Mouse (Mus musculus): ENCODE data around the gene Maml2. TPM values are rescaled to one million over a fixed set of nuclear protein-coding genes. Genes with fewer than 3 reads are reported as not detected.

Gene Maml2
- polyA plus RNA-seq, 1 experiment from 2014 or later = 5.0 TPM

- ATAC-seq = no peak
- H3K27ac ChIP-seq (ENCODE audit: low read length) = no peak overlapping the region
- H3K9ac ChIP-seq (ENCODE audit: low read depth, low read length) = no peak overlapping the region
- WGBS = 49% methylated on average over 8 of the region's 8 CpGs
- H3K9me3 ChIP-seq (ENCODE audit: control insufficient read depth, low read length) = no peaks in the 10 kb centered on the region
- H3K4me2 ChIP-seq (ENCODE audit: low read depth, low read length) = no peak overlapping the region
- H3K4me3 ChIP-seq (ENCODE audit: low read length) = no peak overlapping the region
- H3K27me3 ChIP-seq (replicated peaks; ENCODE audit: control insufficient read depth, insufficient read depth, low read length) = no peaks in the 10 kb centered on the region
- no peaks in the 10 kb centered on the region for H3K4me1 ChIP-seq (ENCODE audit: control insufficient read depth, insufficient read depth, low read length)
- H3K36me3 ChIP-seq (ENCODE audit: control insufficient read depth, insufficient read depth, low read length) = no peaks in the 10 kb centered on the region
Observed at GRCm38 (mm10) chr9:13544133-13544532, 246.4 kb downstream of the Maml2 start.

- Histone ChIP-seq H3K4me2 (ENCODE audit: low read depth, low read length) (no peak overlapping the region), H3K9ac (ENCODE audit: low read depth, low read length) (no peak overlapping the region), H3K27ac (ENCODE audit: low read length) (no peak overlapping the region), H3K4me1 (ENCODE audit: control insufficient read depth, insufficient read depth, low read length) (no peaks in the 10 kb centered on the region), H3K4me3 (ENCODE audit: low read length) (no peak overlapping the region), H3K9me3 (ENCODE audit: control insufficient read depth, low read length) (no peaks in the 10 kb centered on the region), H3K36me3 (ENCODE audit: control insufficient read depth, insufficient read depth, low read length) (no peaks in the 10 kb centered on the region), H3K27me3 (replicated peaks; ENCODE audit: control insufficient read depth, insufficient read depth, low read length) (no peaks in the 10 kb centered on the region)
- WGBS = 72% methylated on average over 6 of the region's 6 CpGs
- no peak for ATAC-seq
Observed at GRCm38 (mm10) chr9:13545726-13546125, 248.0 kb downstream of the Maml2 start.

GRCm38 (mm10) chr9:13549911-13550310 lies 252.2 kb downstream of the Maml2 start:
- Histone ChIP-seq H3K9ac (ENCODE audit: low read depth, low read length) (no peak overlapping the region), H3K27ac (ENCODE audit: low read length) (no peak overlapping the region), H3K27me3 (replicated peaks; ENCODE audit: control insufficient read depth, insufficient read depth, low read length) (no peaks in the 10 kb centered on the region), H3K36me3 (ENCODE audit: control insufficient read depth, insufficient read depth, low read length) (no peaks in the 10 kb centered on the region), H3K4me1 (ENCODE audit: control insufficient read depth, insufficient read depth, low read length) (no peaks in the 10 kb centered on the region), H3K9me3 (ENCODE audit: control insufficient read depth, low read length) (no peaks in the 10 kb centered on the region), H3K4me2 (ENCODE audit: low read depth, low read length) (no peak overlapping the region), H3K4me3 (ENCODE audit: low read length) (no peak overlapping the region)
- no peak for ATAC-seq
- 79% methylated on average over 3 of the region's 3 CpGs for WGBS

GRCm38 (mm10) chr9:13552380-13553052 lies 254.8 kb downstream of the Maml2 start:
- 54% methylated on average over 5 of the region's 5 CpGs for WGBS
- no peaks in the 10 kb centered on the region for H3K36me3 ChIP-seq (ENCODE audit: control insufficient read depth, insufficient read depth, low read length)
- no peak overlapping the region for H3K9ac ChIP-seq (ENCODE audit: low read depth, low read length)
- no peak overlapping the region for H3K4me3 ChIP-seq (ENCODE audit: low read length)
- no peaks in the 10 kb centered on the region for H3K27me3 ChIP-seq (replicated peaks; ENCODE audit: control insufficient read depth, insufficient read depth, low read length)
- H3K27ac ChIP-seq (ENCODE audit: low read length) = no peak overlapping the region
- no peaks in the 10 kb centered on the region for H3K9me3 ChIP-seq (ENCODE audit: control insufficient read depth, low read length)
- ATAC-seq = no peak
- no peak overlapping the region for H3K4me2 ChIP-seq (ENCODE audit: low read depth, low read length)
- H3K4me1 ChIP-seq (ENCODE audit: control insufficient read depth, insufficient read depth, low read length) = no peaks in the 10 kb centered on the region

GRCm38 (mm10) chr9:13554773-13555172 lies 257.0 kb downstream of the Maml2 start:
- Histone ChIP-seq H3K27ac (ENCODE audit: low read length) (no peak overlapping the region), H3K4me3 (ENCODE audit: low read length) (no peak overlapping the region), H3K4me1 (ENCODE audit: control insufficient read depth, insufficient read depth, low read length) (peaks cover 4% of the 10 kb centered on the region; the same call in 1 of the 2 replicates), H3K4me2 (ENCODE audit: low read depth, low read length) (no peak overlapping the region), H3K36me3 (ENCODE audit: control insufficient read depth, insufficient read depth, low read length) (no peaks in the 10 kb centered on the region), H3K27me3 (replicated peaks; ENCODE audit: control insufficient read depth, insufficient read depth, low read length) (no peaks in the 10 kb centered on the region), H3K9me3 (ENCODE audit: control insufficient read depth, low read length) (no peaks in the 10 kb centered on the region), H3K9ac (ENCODE audit: low read depth, low read length) (no peak overlapping the region)
- 84% methylated on average over 5 of the region's 5 CpGs for WGBS
- no peak for ATAC-seq

- Histone ChIP-seq H3K4me1 (ENCODE audit: control insufficient read depth, insufficient read depth, low read length) (peaks cover 4% of the 10 kb centered on the region; the same call in 1 of the 2 replicates), H3K4me3 (ENCODE audit: low read length) (no peak overlapping the region), H3K9ac (ENCODE audit: low read depth, low read length) (no peak overlapping the region), H3K27ac (ENCODE audit: low read length) (no peak overlapping the region), H3K27me3 (replicated peaks; ENCODE audit: control insufficient read depth, insufficient read depth, low read length) (no peaks in the 10 kb centered on the region), H3K36me3 (ENCODE audit: control insufficient read depth, insufficient read depth, low read length) (no peaks in the 10 kb centered on the region), H3K4me2 (ENCODE audit: low read depth, low read length) (no peak overlapping the region), H3K9me3 (ENCODE audit: control insufficient read depth, low read length) (no peaks in the 10 kb centered on the region)
- no peak for ATAC-seq
- 73% methylated on average over 8 of the region's 8 CpGs for WGBS
Observed at GRCm38 (mm10) chr9:13555973-13556481, 258.3 kb downstream of the Maml2 start.

- WGBS = 93% methylated on average over 3 of the region's 3 CpGs
- Histone ChIP-seq H3K4me1 (ENCODE audit: control insufficient read depth, insufficient read depth, low read length) (peaks cover 4% of the 10 kb centered on the region; the same call in 1 of the 2 replicates), H3K27ac (ENCODE audit: low read length) (no peak overlapping the region), H3K4me2 (ENCODE audit: low read depth, low read length) (no peak overlapping the region), H3K9me3 (ENCODE audit: control insufficient read depth, low read length) (no peaks in the 10 kb centered on the region), H3K36me3 (ENCODE audit: control insufficient read depth, insufficient read depth, low read length) (no peaks in the 10 kb centered on the region), H3K9ac (ENCODE audit: low read depth, low read length) (no peak overlapping the region), H3K4me3 (ENCODE audit: low read length) (no peak overlapping the region), H3K27me3 (replicated peaks; ENCODE audit: control insufficient read depth, insufficient read depth, low read length) (no peaks in the 10 kb centered on the region)
- ATAC-seq = no peak
Observed at GRCm38 (mm10) chr9:13556696-13557095, 258.9 kb downstream of the Maml2 start.

GRCm38 (mm10) chr9:13558811-13559372 lies 261.1 kb downstream of the Maml2 start:
- Histone ChIP-seq H3K27ac (ENCODE audit: low read length) (no peak overlapping the region), H3K36me3 (ENCODE audit: control insufficient read depth, insufficient read depth, low read length) (no peaks in the 10 kb centered on the region), H3K4me1 (ENCODE audit: control insufficient read depth, insufficient read depth, low read length) (peaks cover 8% of the 10 kb centered on the region; the same call in 1 of the 2 replicates), H3K9ac (ENCODE audit: low read depth, low read length) (no peak overlapping the region), H3K4me2 (ENCODE audit: low read depth, low read length) (no peak overlapping the region), H3K4me3 (ENCODE audit: low read length) (no peak overlapping the region), H3K27me3 (replicated peaks; ENCODE audit: control insufficient read depth, insufficient read depth, low read length) (no peaks in the 10 kb centered on the region), H3K9me3 (ENCODE audit: control insufficient read depth, low read length) (no peaks in the 10 kb centered on the region)
- no peak for ATAC-seq
- 26% methylated on average over 4 of the region's 4 CpGs for WGBS

GRCm38 (mm10) chr9:13560651-13561050 lies 262.9 kb downstream of the Maml2 start:
- H3K4me3 ChIP-seq (ENCODE audit: low read length) = no peak overlapping the region
- H3K9ac ChIP-seq (ENCODE audit: low read depth, low read length) = no peak overlapping the region
- no peak overlapping the region for H3K27ac ChIP-seq (ENCODE audit: low read length)
- H3K9me3 ChIP-seq (ENCODE audit: control insufficient read depth, low read length) = no peaks in the 10 kb centered on the region
- 82% methylated on average over 9 of the region's 9 CpGs for WGBS
- no peak for ATAC-seq
- peaks cover 11% of the 10 kb centered on the region for H3K4me1 ChIP-seq (ENCODE audit: control insufficient read depth, insufficient read depth, low read length)
- H3K36me3 ChIP-seq (ENCODE audit: control insufficient read depth, insufficient read depth, low read length) = no peaks in the 10 kb centered on the region
- no peaks in the 10 kb centered on the region for H3K27me3 ChIP-seq (replicated peaks; ENCODE audit: control insufficient read depth, insufficient read depth, low read length)
- H3K4me2 ChIP-seq (ENCODE audit: low read depth, low read length) = no peak overlapping the region

All from intestine, embryonic 16.5 days (tissue).